Mouse (Mus musculus) megakaryocyte, embryonic 14.5 days (primary cell): ENCODE data around the gene Ehhadh.

Source experiments
- FLI1 ChIP-seq: IDR thresholded peaks from 2 replicates; pipeline ENCODE4 v1.6.1; 2012; ENCODE audit warnings: low read length, inconsistent platforms, mixed read lengths
- GATA1 ChIP-seq: IDR thresholded peaks from 3 replicates; pipeline ENCODE4 v1.6.1; 2012; ENCODE audit warnings: mixed read lengths, low read length, inconsistent platforms, borderline replicate concordance

GRCm38 (mm10) chr16:21813164-21813834 is 25.7 kb upstream of the Ehhadh start:
- TF ChIP-seq GATA1: no peak
- TF ChIP-seq FLI1: no peak
